9 mouse cellular contexts compared by ENCODE assay signal in the genomic region with DNA sequence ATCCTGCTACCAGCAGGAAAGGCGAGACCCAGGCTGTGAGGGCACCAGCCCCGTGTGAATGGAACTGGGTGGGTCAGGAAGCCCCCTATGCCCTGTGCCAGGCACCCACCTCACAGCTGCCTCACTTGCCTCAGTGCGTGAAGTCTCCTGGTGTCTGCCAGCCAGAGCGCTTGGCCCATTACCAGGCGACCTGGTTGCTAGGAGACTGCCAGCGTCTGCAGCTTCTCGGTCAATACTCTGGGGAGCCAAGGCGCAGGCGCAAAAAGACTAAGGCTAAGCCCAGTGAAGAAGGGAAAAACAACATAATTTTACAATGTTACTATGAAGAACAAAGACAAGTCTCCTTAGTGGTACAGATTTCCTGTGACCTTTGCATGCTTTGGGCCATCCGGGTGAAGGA. TPM values are rescaled to one million over a fixed set of nuclear protein-coding genes. Genes with fewer than 3 reads are reported as not detected.
DNase-seq lines count a peak whose midpoint lies in the region; ATAC-seq and TF ChIP-seq lines count a peak whose summit lies in the region.
"Had no signal": no experiment of that assay in that cellular context is flagged by ENCODE, and none has a peak within 500 bp of the region (broad histone marks: within the 10 kb centered on the region; RNA-seq: fewer than 3 reads in every experiment).

Rsph14 (minus strand) TSS at position 192 of the 400 bp plus-strand sequence.

- WGBS in intestine, embryonic 14.5 days, result 27% methylated on average over 10 of the region's 10 CpGs
- 27% methylated on average over 10 of the region's 10 CpGs for WGBS in intestine, embryonic 16.5 days
- 25% methylated on average over 10 of the region's 10 CpGs for WGBS in lung, adult 2 months

- no peak within 1 kb of the TSS for H3K27ac ChIP-seq in intestine, embryonic 14.5 days (ENCODE audit: low read depth)
- no peak within 1 kb of the TSS for H3K27ac ChIP-seq in intestine, embryonic 16.5 days (ENCODE audit: low read length)
- H3K27ac ChIP-seq: heart, embryonic 13.5 days had no signal

- TF ChIP-seq POLR2A in lung, adult 2 months (IDR thresholded peaks at IDR 0.05; ENCODE audit: borderline replicate concordance, extremely low read depth, low read depth, low read length), result no peak

- ATAC-seq in intestine, embryonic 14.5 days (replicated peaks; ENCODE audit: low FRiP score, low TSS enrichment, low read depth), result no peak
- no peak for ATAC-seq in intestine, embryonic 16.5 days

- H3K4me2 ChIP-seq in intestine, embryonic 14.5 days (ENCODE audit: low read length), result no peak within 1 kb of the TSS
- no peak within 1 kb of the TSS for H3K4me2 ChIP-seq in intestine, embryonic 16.5 days (ENCODE audit: low read depth, low read length)
- H3K4me2 ChIP-seq: heart, embryonic 13.5 days had no signal

- no peaks in the 10 kb centered on the region for H3K27me3 ChIP-seq in intestine, embryonic 14.5 days (replicated peaks; ENCODE audit: control insufficient read depth, insufficient read depth, low read length)
- no peaks in the 10 kb centered on the region for H3K27me3 ChIP-seq in intestine, embryonic 16.5 days (replicated peaks; ENCODE audit: control insufficient read depth, insufficient read depth, low read length)
- H3K27me3 ChIP-seq: heart, embryonic 13.5 days had no signal

- no peak for TF ChIP-seq CTCF in lung, adult 2 months (IDR thresholded peaks at IDR 0.05; ENCODE audit: insufficient read depth, low read length)

- H3K36me3 ChIP-seq in intestine, embryonic 14.5 days (ENCODE audit: control insufficient read depth, insufficient read depth, low read length), result no peaks in the 10 kb centered on the region
- no peaks in the 10 kb centered on the region for H3K36me3 ChIP-seq in intestine, embryonic 16.5 days (ENCODE audit: control insufficient read depth, insufficient read depth, low read length)
- H3K36me3 ChIP-seq: heart, embryonic 13.5 days had no signal

- intact Hi-C loops in gastrocnemius, postnatal 14 days (cut with DNase I; ENCODE audit: low total_unique reads), result no loop called here

- no peak within 1 kb of the TSS for H3K4me3 ChIP-seq in intestine, embryonic 14.5 days (ENCODE audit: low read depth, low read length)
- H3K4me3 ChIP-seq in intestine, embryonic 16.5 days (ENCODE audit: low read length), result no peak within 1 kb of the TSS
- no peak within 1 kb of the TSS for H3K4me3 ChIP-seq in lung, adult 2 months (replicated peaks; ENCODE audit: extremely low read depth, low read depth, low read length)
- H3K4me3 ChIP-seq: heart, embryonic 13.5 days had no signal

- H3K9me3 ChIP-seq in intestine, embryonic 14.5 days (ENCODE audit: control insufficient read depth, low read length), result no peaks in the 10 kb centered on the region
- H3K9me3 ChIP-seq in intestine, embryonic 16.5 days (ENCODE audit: control insufficient read depth, low read length), result no peaks in the 10 kb centered on the region
- H3K9me3 ChIP-seq: heart, embryonic 13.5 days had no signal

- H3K4me1 ChIP-seq in intestine, embryonic 14.5 days (replicated peaks; ENCODE audit: control insufficient read depth, insufficient read depth, low read length), result peaks cover 10% of the 10 kb centered on the region
- H3K4me1 ChIP-seq in intestine, embryonic 16.5 days (ENCODE audit: control insufficient read depth, insufficient read depth, low read length), result peaks cover 4% of the 10 kb centered on the region
- peaks cover 2% of the 10 kb centered on the region; the same call in 1 of the 2 replicates for H3K4me1 ChIP-seq in lung, adult 2 months (ENCODE audit: control insufficient read depth, insufficient read depth, low read length)

- no peak within 1 kb of the TSS for H3K9ac ChIP-seq in intestine, embryonic 14.5 days (ENCODE audit: low read length)
- no peak within 1 kb of the TSS for H3K9ac ChIP-seq in intestine, embryonic 16.5 days (ENCODE audit: low read depth, low read length)
- H3K9ac ChIP-seq: heart, embryonic 13.5 days had no signal

- peak; percentile 61 for DNase-seq in intestine, embryonic 14.5 days (ENCODE audit: low spot score)
- peak; percentile 78 for DNase-seq in embryo, embryonic 10.5 days (ENCODE audit: low spot score)
- peak; percentile 79 for DNase-seq in gastrocnemius, postnatal 14 days
- DNase-seq in kidney, postnatal 36 days, result peak; percentile 93 to 95
- DNase-seq in lung, adult 2 months, result peak; percentile 44
- peak; percentile 88 for DNase-seq in ovary, postnatal 36 days (ENCODE audit: low spot score)
- no peak for DNase-seq in thymus, postnatal 36 days

RNA-seq across cellular contexts. Expression of gene Rsph14, which starts in this region (rescaled TPM):
- polyA plus RNA-seq in intestine, embryonic 14.5 days (2014; fragmentation: Nextera tagmentation; extraction: Ambion mirVana), result not detected in 2 replicates
- not detected in 2 replicates for polyA plus RNA-seq in intestine, embryonic 16.5 days (2015; fragmentation: Nextera tagmentation; extraction: Ambion mirVana)
- total RNA-seq in gastrocnemius, postnatal 14 days (2021), result not detected
- 3.3 and 6.1 TPM in 2 replicates for polyA plus RNA-seq in lung, adult 2 months (2012; rRNA removed)
- polyA plus RNA-seq: heart, embryonic 13.5 days had no signal

Comparison
In these comparisons a context has a peak if more than half of its experiments do, and no peak if none do; other contexts are left out.
1. Peak in DNase-seq in intestine, embryonic 14.5 days; RNA of the gene not detected or under 1 TPM.
2. Peak in DNase-seq in gastrocnemius, postnatal 14 days; RNA of the gene not detected or under 1 TPM.
3. DNase-seq: peak in embryo, embryonic 10.5 days (single experiment), kidney, postnatal 36 days (2 of 2), lung, adult 2 months (single experiment) and ovary, postnatal 36 days (single experiment); none in thymus, postnatal 36 days (0 of 2).